Mouse (Mus musculus): ENCODE measurements around the gene Ankrd11.

Ankrd11 gene

DNA sequence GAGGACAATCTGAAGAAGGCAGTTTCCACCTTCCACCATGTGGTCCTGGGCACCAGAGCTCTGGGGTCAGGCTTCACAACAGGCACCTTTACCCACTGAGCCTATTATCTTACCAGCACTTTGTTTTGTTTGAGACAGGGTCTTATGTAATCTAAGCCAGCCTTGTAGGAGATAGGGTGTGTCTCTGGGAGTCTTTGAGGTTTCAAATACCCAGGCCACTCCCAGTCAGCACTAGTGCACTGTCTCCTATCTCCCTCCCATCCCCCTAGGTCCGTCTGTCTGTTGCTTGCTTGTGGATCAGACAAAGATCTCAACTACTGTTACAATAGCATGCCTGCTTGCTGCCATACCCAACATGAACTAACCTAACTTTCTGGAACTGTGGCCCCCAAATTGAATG is 81.1 kb downstream of the Ankrd11 start:
- no peak for DNase-seq

DNA sequence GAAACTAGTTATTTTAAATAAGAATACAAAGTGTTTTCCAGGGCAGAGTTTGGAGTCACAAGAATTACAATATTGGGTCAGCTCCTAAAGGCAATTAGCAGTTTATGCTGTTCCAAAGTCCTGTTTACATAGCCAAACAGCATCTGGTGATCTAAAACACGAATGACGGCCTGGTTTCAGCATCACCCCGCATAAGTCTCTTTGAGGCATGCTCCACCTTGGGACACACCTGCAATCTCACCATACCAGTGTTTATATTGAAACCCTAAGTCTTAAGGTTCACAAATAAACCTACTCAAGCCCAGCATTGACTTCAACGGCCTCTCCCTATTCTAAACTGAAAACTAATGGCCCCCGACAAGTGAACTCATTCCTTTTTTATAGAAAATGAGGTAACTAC is 81.8 kb downstream of the Ankrd11 start:
- DNase-seq = no peak

DNA sequence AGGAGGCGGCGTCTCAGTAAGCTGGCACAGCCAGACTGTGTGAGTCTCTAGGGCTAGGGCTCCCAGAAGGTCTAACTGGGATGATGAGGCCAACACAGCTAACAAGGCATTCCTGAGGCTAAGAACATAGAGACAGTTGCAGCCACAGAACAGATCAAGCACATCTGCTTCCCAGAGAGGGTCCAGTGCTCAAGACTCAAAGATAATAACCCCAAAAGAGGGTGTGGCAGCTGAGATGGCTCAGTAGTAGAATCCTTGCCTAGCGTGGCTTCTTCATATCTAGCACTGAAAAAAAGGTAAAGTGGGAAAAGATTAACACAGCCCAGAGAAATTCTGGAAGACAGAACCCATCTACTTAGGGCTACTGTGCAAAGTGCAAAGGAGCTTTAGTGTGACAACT is 86.1 kb downstream of the Ankrd11 start:
- DNase-seq = no peak

DNA sequence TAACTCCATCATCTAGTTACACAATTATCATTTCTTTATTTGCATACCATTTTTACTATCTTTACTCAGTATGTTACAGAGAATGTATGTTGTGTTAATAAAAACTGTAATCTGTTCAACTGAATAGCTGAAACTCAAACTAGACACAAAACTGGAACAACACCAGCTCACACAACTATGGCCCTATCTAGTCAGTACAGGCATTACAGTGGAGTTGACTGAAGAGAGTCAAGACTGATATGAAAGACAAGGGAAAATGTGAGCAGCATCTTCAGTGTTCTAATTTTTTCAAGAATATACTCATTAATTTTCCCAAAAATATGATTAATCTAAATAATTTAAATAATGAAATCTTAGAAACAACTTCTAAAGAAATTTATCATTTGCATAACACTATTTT is 86.9 kb downstream of the Ankrd11 start:
- no peak for DNase-seq

DNA sequence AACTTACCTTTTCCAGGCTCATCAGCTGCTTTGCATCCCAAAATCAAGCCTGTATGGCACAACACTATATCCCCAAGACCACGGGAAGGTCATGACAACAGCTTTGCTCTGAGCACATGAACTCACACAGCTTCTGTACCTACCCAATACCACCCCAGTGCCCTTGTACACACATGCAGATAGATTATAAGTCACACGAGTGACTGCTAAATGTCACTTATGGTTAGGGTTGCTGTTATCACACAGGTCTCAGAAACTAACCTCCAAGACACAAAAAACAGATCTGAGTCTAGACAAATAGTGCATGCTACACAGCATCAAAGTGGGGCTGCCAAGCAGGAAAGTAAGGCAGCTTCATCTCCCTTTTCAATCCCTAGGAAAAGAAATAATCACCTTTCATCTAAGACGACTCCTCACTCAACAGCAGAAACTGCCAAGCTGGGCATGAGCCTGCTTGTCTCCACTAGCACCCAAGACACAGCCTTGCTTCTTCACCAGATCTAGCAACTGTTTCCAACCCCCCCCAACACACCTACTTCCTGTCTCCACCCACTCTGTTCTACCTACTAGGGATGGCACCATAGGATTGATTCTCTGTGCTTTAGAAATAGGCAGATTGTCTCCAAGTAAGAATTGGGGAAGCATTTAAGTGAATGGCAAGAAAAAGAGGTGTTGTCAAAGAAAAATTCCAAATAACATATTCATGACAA is 87.8 kb downstream of the Ankrd11 start:
- DNase-seq = no peak

DNA sequence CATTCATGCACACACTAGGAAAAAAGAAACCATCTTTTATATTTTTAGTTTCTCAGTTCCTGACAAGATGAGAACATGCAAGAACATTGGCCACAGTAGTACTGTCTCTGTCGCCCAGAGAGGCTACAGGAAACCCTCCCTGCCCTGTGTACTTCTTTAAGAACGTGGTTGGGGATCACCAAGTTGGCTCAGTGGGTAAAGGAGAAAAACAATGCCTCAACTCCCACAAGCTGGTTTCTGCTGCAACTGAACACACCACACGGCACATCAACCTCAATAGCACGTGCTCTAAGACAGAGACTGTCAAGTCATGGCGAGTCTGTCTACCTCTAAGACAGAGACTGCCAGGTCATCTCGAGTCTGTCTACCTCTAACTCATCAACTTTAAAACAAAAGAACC is 89.0 kb downstream of the Ankrd11 start:
- no peak for DNase-seq

DNA sequence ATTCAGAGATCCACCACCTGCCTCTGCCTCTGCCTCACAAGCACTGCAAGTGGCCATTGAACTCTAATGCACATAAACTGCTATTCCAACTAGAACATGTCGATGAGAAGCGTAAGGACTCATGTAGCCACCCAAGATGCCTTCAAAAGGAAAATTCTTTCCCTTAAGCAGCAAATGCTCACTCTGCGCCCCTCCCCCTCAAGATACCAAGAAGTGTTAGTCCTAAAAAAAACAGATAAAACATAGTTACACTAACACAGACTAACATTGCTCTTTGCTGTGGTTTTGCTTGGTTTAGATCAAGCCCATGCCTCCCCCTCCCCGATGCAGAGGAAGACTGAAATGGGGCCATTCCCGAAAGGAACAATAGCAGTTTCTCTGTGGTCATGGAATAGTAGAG is 90.6 kb downstream of the Ankrd11 start:
- DNase-seq = no peak

DNA sequence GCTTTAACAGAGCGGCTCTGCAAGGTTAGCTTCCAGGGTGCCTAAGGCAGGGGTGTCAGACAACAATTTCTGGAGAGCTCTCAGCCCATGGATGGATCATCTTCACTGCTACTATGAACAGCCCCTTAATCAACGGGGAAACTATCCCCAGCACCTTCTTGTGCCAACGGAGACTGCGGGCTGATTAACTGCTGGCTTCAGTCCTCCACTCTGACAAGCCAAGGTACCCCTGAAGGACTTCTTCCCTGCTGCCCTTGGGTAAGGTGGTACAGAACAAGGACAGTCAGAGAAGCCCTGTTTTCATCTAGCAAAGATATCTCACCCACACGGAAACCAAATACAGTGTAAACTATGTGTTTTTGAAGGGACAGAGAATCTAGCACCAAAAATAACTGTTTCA is 92.4 kb downstream of the Ankrd11 start:
- DNase-seq = no peak

DNA sequence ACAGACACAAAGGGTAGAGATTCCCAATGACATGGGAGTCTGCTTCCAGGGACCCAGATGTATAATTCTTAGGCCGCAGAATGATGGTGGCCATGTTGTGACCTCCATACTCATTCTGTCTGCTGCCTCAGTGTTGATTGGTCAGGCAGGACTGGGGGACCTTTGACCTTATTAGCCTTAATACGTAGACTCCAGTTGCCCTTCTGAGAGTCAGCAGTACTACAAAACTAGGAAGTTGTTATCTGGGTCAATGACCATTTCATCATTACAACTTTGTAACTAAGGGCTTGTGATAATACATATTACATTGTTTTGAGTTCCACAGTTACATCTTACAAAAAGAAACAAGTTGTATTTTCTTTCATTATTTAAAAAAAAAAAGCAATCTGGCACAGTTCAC is 96.3 kb downstream of the Ankrd11 start:
- DNase-seq = no peak

DNA sequence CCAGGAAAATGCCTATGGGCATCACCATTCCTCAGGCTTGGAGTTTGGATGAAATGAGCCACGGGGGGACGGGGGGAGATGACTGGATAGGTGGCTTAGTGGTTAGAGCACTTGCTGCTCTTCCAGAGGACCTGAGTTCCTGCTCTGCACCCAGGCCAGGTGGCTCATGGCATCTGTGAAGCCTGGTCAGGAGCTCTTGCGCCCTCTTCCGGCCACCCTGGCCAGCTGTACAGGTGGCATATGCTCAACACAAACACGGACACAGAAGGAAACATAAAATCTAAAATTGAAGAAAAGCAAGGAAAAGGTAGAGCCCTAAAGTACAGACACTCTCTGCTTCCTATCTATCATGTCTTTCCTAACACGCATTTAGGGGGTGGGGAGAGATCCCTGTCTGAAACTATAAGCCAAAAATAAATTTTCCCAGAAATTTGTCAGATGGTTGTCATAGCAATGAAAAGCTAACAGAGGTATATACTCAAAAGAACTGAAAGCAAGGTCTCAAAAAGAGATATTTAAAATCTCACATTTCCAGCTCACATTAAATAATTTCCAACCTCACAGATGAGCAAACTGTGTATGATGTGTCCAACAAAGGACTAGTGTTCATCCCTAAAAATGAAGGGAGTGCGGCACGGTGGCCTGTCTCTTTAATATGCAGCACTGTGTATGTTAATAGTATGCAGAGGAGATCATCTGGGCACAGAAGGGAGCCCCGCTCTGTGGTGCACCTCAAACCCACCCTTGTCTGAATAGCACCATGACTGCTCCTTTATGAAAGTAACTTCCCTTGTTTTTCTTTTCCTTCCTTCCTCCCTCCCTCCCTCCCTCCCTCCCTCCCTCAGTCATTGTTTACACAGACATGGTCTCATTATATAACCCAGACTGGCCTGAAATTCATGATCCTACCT is 99.0 kb downstream of the Ankrd11 start:
- peak; percentile 38 for DNase-seq

DNA sequence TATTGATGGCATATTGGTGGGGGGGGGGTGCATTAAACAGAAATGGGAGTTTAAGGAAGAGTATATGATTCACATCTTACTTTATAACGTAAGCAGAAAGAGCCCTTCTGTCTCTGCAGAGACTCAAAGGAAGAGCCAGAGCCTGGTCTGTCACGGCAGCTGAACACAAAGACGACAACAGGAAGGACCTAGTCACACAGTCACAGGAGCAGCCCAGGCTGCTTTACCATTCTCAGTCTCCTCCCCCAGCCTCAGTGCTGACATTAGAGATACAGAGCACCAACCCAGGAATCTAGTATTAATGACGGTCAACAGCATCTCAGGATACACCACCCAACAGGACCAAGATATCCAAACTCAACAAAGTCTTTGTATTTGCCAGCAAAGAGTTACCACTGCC is 103.5 kb downstream of the Ankrd11 start:
- DNase-seq = no peak

DNA sequence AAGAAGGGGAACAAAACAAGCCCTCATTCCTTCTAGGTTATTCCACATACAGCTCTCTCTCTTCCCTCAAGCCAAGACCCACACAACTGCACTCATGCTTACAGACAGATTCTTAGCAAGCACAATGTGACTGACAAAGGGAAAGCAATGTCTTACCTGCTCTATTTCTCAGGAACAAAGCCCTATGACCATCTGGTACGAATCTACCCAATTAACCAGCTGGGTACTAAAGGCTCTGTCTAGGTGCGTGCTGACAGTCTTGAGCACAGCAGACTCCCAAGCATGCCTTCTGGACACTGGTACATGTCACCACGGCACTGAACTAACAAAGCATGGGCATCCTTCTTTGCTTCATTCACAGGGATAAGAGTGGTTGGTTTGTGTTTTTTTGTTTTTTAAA is 103.9 kb downstream of the Ankrd11 start:
- peak; percentile 38 for DNase-seq

DNA sequence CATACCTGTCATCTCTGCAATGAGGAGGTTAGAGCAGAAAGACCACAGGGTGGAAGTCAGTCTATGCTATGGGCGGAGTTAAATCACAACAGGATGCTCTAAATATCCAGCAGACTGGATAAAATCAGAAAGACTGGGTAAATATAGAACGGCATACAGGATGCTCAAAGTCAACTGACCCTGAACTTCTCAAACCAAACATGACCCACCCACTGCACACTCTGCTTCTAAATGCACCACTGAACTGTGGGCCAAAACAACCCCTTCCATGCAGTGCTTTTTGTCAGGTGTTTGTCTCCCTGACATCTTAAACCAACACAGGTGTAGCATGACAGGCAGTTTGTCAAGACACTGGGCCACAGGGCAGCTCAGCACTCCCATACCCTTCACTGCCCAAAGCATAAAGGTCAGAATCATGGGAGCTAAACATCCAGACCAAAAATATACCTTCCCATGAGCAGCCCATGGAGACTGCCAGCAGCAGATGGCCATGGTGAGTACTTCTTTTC is 104.5 kb downstream of the Ankrd11 start:
- DNase-seq = no peak

DNA sequence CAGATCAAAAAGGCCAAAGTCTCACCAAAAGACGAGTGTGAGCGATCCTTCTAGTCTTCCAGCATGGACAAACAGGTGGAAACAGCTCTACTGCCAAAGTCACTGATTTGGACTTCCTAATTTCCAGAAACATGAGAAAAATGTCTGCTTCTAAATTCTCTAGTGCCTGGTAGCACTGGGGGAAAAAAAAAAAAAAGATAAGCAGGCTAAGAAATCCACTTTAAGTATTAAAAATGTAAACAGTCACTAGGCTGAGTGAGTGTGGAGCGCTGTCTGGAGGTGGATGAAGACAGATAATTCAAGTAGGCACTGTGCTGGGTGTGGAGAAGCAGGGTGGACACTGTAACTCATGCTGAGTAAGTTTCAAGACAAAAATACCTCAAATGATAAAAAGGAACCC is 106.2 kb downstream of the Ankrd11 start:
- no peak for DNase-seq

DNA sequence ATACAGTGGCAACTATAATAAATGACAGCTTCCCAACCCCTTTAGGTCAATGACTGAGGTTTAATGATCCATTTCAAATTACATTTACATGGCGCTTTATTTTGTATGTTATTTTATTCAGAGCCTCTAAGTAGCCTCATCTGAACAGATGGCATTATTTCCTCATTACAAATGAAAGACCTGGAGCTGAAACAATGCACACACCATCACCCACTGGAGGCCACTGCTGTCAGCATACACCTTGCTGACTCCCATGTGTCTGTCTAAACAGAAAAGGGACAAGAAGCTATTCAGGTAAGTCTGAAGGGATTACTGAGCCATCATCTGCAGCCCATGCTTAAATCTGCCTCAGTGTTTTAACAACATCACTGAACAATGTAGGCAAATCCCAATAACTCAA is 107.0 kb downstream of the Ankrd11 start:
- DNase-seq = peak; percentile 46

DNA sequence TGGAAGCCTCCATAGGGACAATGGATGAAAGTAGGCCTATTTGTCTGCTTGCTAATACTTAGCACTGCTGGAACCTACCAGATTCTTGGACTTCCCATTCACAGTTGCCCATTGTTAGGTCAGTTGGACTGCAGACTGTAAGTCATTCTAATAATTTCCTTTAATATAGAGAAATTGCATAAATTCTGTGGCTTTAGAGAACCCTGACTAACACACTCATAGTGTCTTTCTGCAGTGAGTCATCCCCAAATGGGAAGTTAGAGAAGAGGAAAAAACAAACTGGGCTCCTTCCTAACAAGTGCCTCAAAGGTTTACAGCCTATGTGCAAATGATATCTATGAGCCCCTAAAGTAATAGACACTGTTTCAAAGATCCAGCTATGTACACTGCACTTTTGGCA is 108.1 kb downstream of the Ankrd11 start:
- DNase-seq = no peak

DNA sequence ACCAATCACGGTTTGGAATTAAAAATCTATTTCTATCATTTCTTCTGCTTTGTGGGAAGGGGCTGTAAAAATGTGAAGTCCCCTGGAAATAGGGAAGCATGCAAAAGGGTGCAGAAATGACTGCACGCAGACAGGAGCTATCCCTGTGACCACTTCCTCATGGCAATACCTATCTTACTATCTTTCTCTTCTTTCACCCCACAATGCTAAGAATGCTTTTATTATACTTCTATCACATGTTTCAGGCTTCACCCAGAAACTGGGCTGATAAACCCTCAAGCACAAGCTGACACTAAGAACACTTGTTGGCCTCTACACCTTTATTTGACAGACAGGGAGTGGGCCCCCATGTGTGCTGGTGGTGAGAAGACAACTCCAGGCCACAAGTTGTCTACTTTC is 109.5 kb downstream of the Ankrd11 start:
- DNase-seq = no peak

DNA sequence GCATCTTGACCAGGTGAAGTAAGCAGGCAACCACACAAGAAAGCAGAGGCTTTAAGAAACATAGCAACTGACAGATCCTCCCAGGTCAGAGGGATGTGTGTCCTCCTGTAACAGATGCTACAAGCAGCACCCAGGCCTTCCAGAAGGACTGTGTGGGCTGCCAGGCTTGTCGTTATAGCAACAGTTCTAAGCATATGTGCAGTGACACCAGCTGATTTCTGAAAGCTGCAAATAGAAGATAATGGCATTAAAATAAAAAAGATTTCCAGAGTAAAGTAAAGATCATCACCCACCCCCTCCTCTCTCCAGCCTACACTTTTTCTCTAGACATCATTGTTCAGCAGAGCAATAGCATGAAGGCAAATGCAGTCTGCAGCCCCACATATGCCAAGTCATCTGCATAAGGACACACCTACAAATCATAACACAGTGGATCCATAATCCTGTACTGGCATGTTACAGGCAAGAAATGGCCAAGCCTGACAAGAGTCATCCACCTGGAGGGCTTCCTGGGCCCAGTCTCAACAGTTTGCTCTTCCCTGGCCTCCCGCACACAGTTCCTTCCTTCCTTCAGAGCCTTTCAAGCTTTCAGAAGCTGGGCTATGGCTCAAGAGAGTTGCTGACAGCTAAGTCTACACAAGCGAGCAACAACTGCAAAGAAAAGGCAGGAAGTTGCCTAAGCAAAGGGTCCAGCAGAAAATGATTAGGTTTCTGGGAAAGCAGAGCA is 110.1 kb downstream of the Ankrd11 start:
- peak; percentile 38 for DNase-seq

DNA sequence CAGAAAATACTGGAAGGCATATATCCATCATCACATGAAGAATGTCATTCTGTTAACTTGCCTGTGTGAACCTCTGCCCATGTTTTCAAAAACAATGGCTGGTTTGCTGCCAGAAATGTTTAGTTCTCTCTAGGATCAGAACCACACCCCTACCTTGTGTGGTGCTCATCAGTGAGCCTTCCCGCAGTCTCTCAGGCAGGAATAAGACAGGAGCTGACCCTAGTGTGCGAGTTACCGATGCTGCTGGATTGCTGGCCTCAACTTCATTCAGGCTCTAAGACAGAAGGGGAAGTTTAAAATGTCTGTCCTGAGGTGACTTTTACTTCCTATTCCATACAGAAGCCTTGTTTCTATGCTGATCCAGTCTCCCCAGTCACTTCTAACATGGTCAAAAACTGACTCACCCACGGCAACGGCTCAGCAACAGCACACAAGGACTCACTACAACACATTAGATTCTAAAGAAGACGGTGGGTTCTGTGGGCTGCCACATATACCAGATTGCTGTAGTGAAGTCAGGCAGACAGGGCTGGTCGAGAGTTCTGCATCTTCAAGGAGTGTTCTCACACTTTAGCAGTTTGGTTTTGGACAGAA is 113.3 kb downstream of the Ankrd11 start:
- DNase-seq = no peak

DNA sequence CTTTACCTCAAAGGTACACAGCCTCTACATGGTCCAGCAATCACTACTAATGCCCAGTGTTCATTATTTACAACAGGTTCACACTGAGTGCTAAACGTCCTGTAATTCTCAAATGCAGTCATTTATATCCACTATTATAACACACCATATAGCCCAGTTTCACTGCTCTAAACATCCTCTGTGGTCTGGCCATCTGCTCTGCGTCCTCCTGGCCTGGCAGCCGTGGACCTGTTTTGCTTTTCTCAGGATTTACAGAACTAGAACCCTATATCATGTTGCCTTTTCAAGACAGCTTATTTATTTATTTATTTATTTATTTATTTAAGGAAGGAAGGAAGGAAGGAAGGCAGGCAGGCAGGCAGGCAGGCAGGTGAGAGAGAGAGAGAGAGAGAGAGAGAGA is 114.2 kb downstream of the Ankrd11 start:
- no peak for DNase-seq

DNA sequence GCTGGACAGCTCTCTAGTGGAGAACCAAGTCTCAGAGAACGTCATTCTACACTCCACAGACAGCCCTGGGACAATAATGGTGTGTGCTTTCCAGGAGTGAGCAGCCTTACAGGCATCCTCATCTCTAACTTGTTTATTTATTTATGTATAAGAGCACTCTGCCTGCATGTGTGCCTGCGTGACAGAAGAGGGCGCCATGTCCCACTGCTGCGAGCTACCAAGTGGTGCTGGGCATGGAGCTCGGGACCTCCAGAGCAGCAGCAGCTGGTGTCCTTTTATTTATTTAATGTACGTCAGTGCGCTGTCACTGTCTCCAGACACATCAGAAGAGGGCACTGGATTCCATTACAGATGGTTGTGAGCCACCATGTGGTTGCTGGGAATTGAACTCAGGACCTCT is 115.3 kb downstream of the Ankrd11 start:
- no peak for DNase-seq

DNA sequence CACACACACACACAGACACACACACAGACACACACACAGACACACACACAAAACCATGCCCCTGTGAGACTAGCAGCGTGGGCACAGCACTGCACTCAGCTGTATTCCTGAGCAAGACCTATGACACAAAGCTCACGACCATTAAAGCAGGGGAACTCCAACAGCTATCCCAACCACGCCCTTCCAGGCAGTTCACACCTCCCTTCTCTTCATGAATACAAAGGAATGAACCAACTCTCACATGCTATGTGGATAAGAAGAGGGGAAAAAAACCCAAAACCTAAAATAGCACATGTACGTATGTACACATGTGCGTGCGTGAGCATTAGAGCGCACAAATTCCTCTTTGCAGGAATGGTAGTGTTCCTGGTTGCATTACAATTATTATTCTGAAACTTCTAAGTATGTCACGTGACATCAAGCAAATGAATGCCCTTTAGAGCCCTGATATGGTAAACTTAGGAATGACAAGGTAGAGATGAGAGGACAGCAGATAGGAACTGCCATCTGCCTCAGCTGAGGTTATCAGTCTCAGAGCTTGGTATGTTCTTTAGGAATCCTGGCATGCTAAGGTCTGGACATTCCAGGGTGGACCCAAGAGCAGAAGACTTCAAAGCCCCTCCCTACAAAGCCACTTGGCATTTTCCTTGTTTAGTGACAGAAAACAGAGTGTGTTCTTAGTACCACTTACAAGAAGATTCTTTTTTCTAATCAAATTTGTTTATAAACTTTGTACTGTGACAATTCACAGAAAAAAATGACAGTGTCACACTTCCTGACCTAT is 115.9 kb downstream of the Ankrd11 start:
- DNase-seq = no peak

Data from cerebellum, adult 11 months (tissue).